15 mouse cellular contexts compared by ENCODE assay signal in the genomic region with DNA sequence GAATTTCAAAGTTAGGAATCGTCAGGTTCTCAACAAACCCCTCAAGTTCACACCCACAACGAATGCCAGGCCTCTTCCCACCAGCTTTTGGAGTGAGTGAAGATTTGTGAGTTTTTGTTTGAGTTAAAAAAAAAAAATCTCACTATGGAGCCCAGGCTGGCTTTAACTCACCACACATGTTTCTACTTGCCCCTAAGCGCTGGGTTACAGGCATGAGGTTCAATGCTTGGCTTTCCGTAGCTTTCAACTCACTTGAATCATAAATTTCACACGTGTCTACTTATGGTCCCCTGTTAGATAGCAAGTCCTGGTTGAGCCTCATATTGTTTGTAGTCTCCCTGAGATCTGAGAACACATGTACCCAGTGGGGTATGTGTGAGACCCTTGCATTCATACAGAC.
"Had no signal": no experiment of that assay in that cellular context is flagged by ENCODE, and none has a peak within 500 bp of the region (broad histone marks: within the 10 kb centered on the region; RNA-seq: fewer than 3 reads in every experiment).

No protein-coding gene starts in this region.

- H3K36me3 ChIP-seq: lung, embryonic 15.5 days; midbrain, embryonic 13.5 days; neural tube, embryonic 12.5 days had no signal

- H3K4me2 ChIP-seq: lung, embryonic 15.5 days; midbrain, embryonic 11.5 days; midbrain, embryonic 13.5 days; neural tube, embryonic 12.5 days had no signal

- H3K27ac ChIP-seq: lung, embryonic 15.5 days; macrophage; midbrain, embryonic 13.5 days; neural tube, embryonic 12.5 days had no signal

- DNase-seq: liver, postnatal 0 days; lung, adult 2 months; lung, postnatal 14 days; lung, postnatal 36 days; right cerebral cortex, postnatal 14 days; thymus, adult 18-20 months; thymus, postnatal 14 days; thymus, postnatal 36 days had no signal

- H3K9me3 ChIP-seq: lung, embryonic 15.5 days; midbrain, embryonic 13.5 days; neural tube, embryonic 12.5 days had no signal

- H3K4me1 ChIP-seq: lung, embryonic 15.5 days; megakaryocyte, embryonic 14.5 days; neural tube, embryonic 12.5 days had no signal

- H3K27me3 ChIP-seq: lung, embryonic 15.5 days; megakaryocyte, embryonic 14.5 days; midbrain, embryonic 13.5 days; neural tube, embryonic 12.5 days had no signal

- H3K4me3 ChIP-seq: lung, embryonic 15.5 days; megakaryocyte, embryonic 14.5 days; midbrain, embryonic 13.5 days; neural tube, embryonic 12.5 days had no signal

- ATAC-seq: liver, postnatal 0 days; lung, postnatal 0 days; midbrain, embryonic 13.5 days had no signal

- H3K9ac ChIP-seq: liver, postnatal 0 days; lung, embryonic 15.5 days; midbrain, embryonic 13.5 days; neural tube, embryonic 12.5 days had no signal
